9 mouse cellular contexts compared by ENCODE assay signal in the genomic region with DNA sequence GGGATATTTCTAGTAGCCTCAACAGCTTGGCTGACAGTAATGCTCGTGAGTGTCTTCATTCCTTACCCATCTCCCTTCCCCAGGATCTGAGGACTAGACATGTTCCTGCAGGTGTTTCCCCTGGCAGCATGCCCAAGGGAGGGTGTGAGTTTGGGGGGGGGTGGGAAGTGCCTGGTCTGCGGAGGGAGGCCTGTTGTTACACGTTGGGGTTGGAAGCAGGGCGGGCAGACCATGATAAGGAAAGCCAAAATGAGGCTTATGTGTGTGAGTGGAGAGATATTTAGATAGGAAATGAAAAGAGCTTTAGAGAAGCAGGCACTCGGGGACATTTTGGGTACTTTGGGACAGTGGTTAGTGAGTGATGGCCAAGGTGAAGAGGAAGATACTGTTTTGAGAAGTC. TPM values are rescaled to one million over a fixed set of nuclear protein-coding genes. Genes with fewer than 3 reads are reported as not detected.
DNase-seq lines count a peak whose midpoint lies in the region; ATAC-seq and TF ChIP-seq lines count a peak whose summit lies in the region.
"Had no signal": no experiment of that assay in that cellular context is flagged by ENCODE, and none has a peak within 500 bp of the region (broad histone marks: within the 10 kb centered on the region; RNA-seq: fewer than 3 reads in every experiment).

No protein-coding gene starts in this region.

- 71% methylated on average over 5 of the region's 5 CpGs for WGBS in hindbrain, embryonic 11.5 days
- WGBS in hindbrain, postnatal 0 days = 55% methylated on average over 5 of the region's 5 CpGs
- 60% methylated on average over 5 of the region's 5 CpGs for WGBS in hindbrain, embryonic 15.5 days
- WGBS in midbrain, embryonic 13.5 days = 80% methylated on average over 5 of the region's 5 CpGs

- no peak for TF ChIP-seq CTCF in hindbrain, postnatal 0 days (IDR thresholded peaks at IDR 0.05; ENCODE audit: low read depth)
- TF ChIP-seq CTCF in bone marrow macrophage, adult 2 months (IDR thresholded peaks at IDR 0.05; ENCODE audit: low read depth, low read length) = no peak

- peaks cover 16% of the 10 kb centered on the region for H3K36me3 ChIP-seq in hindbrain, embryonic 11.5 days (ENCODE audit: control insufficient read depth, insufficient read depth, low read length)
- peaks cover 39% of the 10 kb centered on the region for H3K36me3 ChIP-seq in hindbrain, postnatal 0 days (ENCODE audit: insufficient read depth, low read length)
- peaks cover 41% of the 10 kb centered on the region for H3K36me3 ChIP-seq in hindbrain, embryonic 15.5 days
- peaks cover 50% of the 10 kb centered on the region for H3K36me3 ChIP-seq in midbrain, embryonic 13.5 days

- no peak for DNase-seq in hindbrain, embryonic 11.5 days (ENCODE audit: low spot score)
- DNase-seq in hindbrain, postnatal 0 days (ENCODE audit: low spot score) = no peak
- DNase-seq in left cerebral cortex, adult 8-10 months (ENCODE audit: low spot score in 2 of 2) = no peak
- DNase-seq in thymus, postnatal 10 days (ENCODE audit: low spot score in 2 of 2) = no peak
- no peak for DNase-seq in natural killer cell, adult 2 months (ENCODE audit: low spot score in 2 of 2)
- DNase-seq: right cerebral cortex, postnatal 25 days had no signal

- ATAC-seq in hindbrain, embryonic 11.5 days (ENCODE audit: low FRiP score) = no peak
- no peak for ATAC-seq in hindbrain, postnatal 0 days
- no peak for ATAC-seq in hindbrain, embryonic 15.5 days (ENCODE audit: low FRiP score, low read depth)
- ATAC-seq in midbrain, embryonic 13.5 days = no peak

- H3K4me1 ChIP-seq in hindbrain, embryonic 11.5 days (replicated peaks; ENCODE audit: control insufficient read depth, insufficient read depth, low read length) = peaks cover 13% of the 10 kb centered on the region
- H3K4me1 ChIP-seq in hindbrain, postnatal 0 days (ENCODE audit: insufficient read depth, low read length) = 0 out of 2 replicates have a peak, but pooled peaks cover 11% of the 10 kb centered on the region
- H3K4me1 ChIP-seq in bone marrow macrophage, adult 2 months (ENCODE audit: control insufficient read depth, insufficient read depth, low read length) = peaks cover 25% of the 10 kb centered on the region
- peaks cover 37% of the 10 kb centered on the region for H3K4me1 ChIP-seq in hindbrain, embryonic 15.5 days (replicated peaks)
- peaks cover 38% of the 10 kb centered on the region for H3K4me1 ChIP-seq in midbrain, embryonic 13.5 days (replicated peaks)

- H3K4me3 ChIP-seq in hindbrain, embryonic 11.5 days (ENCODE audit: low read depth, low read length) = no peak overlapping the region
- no peak overlapping the region for H3K4me3 ChIP-seq in hindbrain, postnatal 0 days (ENCODE audit: low read length)
- H3K4me3 ChIP-seq in bone marrow macrophage, adult 2 months (ENCODE audit: insufficient read depth, low read length) = peak overlapping the region; percentile 12; the same call in 1 of the 2 replicates
- peak overlapping the region; percentile 13 for H3K4me3 ChIP-seq in hindbrain, embryonic 15.5 days
- peak overlapping the region; percentile 16 for H3K4me3 ChIP-seq in midbrain, embryonic 13.5 days (replicated peaks)

- no peaks in the 10 kb centered on the region for H3K27me3 ChIP-seq in hindbrain, embryonic 11.5 days (ENCODE audit: control insufficient read depth, insufficient read depth, low read length)
- no peaks in the 10 kb centered on the region for H3K27me3 ChIP-seq in hindbrain, postnatal 0 days (ENCODE audit: insufficient read depth, low read length)
- H3K27me3 ChIP-seq in hindbrain, embryonic 15.5 days = no peaks in the 10 kb centered on the region
- no peaks in the 10 kb centered on the region for H3K27me3 ChIP-seq in midbrain, embryonic 13.5 days

- H3K9me3 ChIP-seq in hindbrain, embryonic 11.5 days (ENCODE audit: control insufficient read depth, low read length) = no peaks in the 10 kb centered on the region
- no peaks in the 10 kb centered on the region for H3K9me3 ChIP-seq in hindbrain, postnatal 0 days (ENCODE audit: low read length)
- H3K9me3 ChIP-seq in hindbrain, embryonic 15.5 days = no peaks in the 10 kb centered on the region
- no peaks in the 10 kb centered on the region for H3K9me3 ChIP-seq in midbrain, embryonic 13.5 days

- TF ChIP-seq POLR2A in bone marrow macrophage, adult 2 months (IDR thresholded peaks at IDR 0.05; ENCODE audit: borderline replicate concordance, low read depth, low read length) = no peak

- peak overlapping the region; percentile 17; the same call in 1 of the 2 replicates for H3K4me2 ChIP-seq in hindbrain, embryonic 11.5 days (replicated peaks; ENCODE audit: low read depth, low read length)
- no peak overlapping the region for H3K4me2 ChIP-seq in hindbrain, postnatal 0 days (ENCODE audit: low read depth, low read length)
- H3K4me2 ChIP-seq in hindbrain, embryonic 15.5 days = peak overlapping the region; percentile 66; the same call in 1 of the 2 replicates
- H3K4me2 ChIP-seq in midbrain, embryonic 13.5 days (replicated peaks) = peak overlapping the region; percentile 72; the same call in 1 of the 2 replicates

- no peak overlapping the region for H3K9ac ChIP-seq in hindbrain, embryonic 11.5 days (ENCODE audit: low read depth, low read length)
- no peak overlapping the region for H3K9ac ChIP-seq in hindbrain, postnatal 0 days (replicated peaks; ENCODE audit: low read length)
- H3K9ac ChIP-seq in hindbrain, embryonic 15.5 days = 0 out of 2 replicates have a peak overlapping the region, but pooled peaks have one; percentile 94
- H3K9ac ChIP-seq in midbrain, embryonic 13.5 days (replicated peaks) = peak overlapping the region; percentile 99; the same call in 1 of the 2 replicates

- 0 out of 2 replicates have a peak overlapping the region, but pooled peaks have one; percentile 10 for H3K27ac ChIP-seq in hindbrain, embryonic 11.5 days (ENCODE audit: low read depth, low read length)
- H3K27ac ChIP-seq in hindbrain, postnatal 0 days = no peak overlapping the region
- H3K27ac ChIP-seq in bone marrow macrophage, adult 2 months (ENCODE audit: insufficient read depth, low read depth, low read length) = peak overlapping the region; percentile 4; the same call in 1 of the 2 replicates
- H3K27ac ChIP-seq in hindbrain, embryonic 15.5 days (replicated peaks) = no peak overlapping the region
- no peak overlapping the region; the same call in 1 of the 2 replicates for H3K27ac ChIP-seq in midbrain, embryonic 13.5 days

RNA-seq across cellular contexts. Expression of gene Mta2, which starts 2.4 kb away (rescaled TPM):
- polyA plus RNA-seq in hindbrain, embryonic 11.5 days (2014; fragmentation: Nextera tagmentation; extraction: Ambion mirVana) = 45.6 and 52.3 TPM in 2 replicates
- 65.1 and 71.4 TPM in 2 replicates for total RNA-seq in hindbrain, postnatal 0 days (2014; rRNA removed)
- polyA plus RNA-seq in hindbrain, postnatal 0 days (2015; fragmentation: Nextera tagmentation; extraction: Ambion mirVana) = 75.2 and 78.8 TPM in 2 replicates
- 78.6 and 81.2 TPM in 2 replicates for polyA plus RNA-seq in bone marrow macrophage, adult 2 months (2012; ENCODE audit: insufficient read depth, insufficient read length, missing spikeins)
- 103 and 109 TPM in 2 replicates for polyA plus RNA-seq in hindbrain, embryonic 15.5 days (2015; fragmentation: Nextera tagmentation; extraction: Ambion mirVana)
- 149 and 153 TPM in 2 replicates for polyA plus RNA-seq in midbrain, embryonic 13.5 days (2015; fragmentation: Nextera tagmentation; extraction: Ambion mirVana)
- total RNA-seq in left cerebral cortex, adult 8-10 months (2022) = 10 to 100 TPM; 46.8 to 53.8 (median 50.4) TPM

RNA-seq across cellular contexts. Expression of gene Tut1, which starts 9.6 kb away (rescaled TPM):
- polyA plus RNA-seq in hindbrain, embryonic 11.5 days (2014; fragmentation: Nextera tagmentation; extraction: Ambion mirVana) = 23.7 and 27.8 TPM in 2 replicates
- 20.8 and 23.4 TPM in 2 replicates for total RNA-seq in hindbrain, postnatal 0 days (2014; rRNA removed)
- 16.0 and 16.2 TPM in 2 replicates for polyA plus RNA-seq in hindbrain, postnatal 0 days (2015; fragmentation: Nextera tagmentation; extraction: Ambion mirVana)
- 12.5 and 14.6 TPM in 2 replicates for polyA plus RNA-seq in bone marrow macrophage, adult 2 months (2012; ENCODE audit: insufficient read depth, insufficient read length, missing spikeins)
- polyA plus RNA-seq in hindbrain, embryonic 15.5 days (2015; fragmentation: Nextera tagmentation; extraction: Ambion mirVana) = 24.9 and 25.4 TPM in 2 replicates
- 32.4 and 32.6 TPM in 2 replicates for polyA plus RNA-seq in midbrain, embryonic 13.5 days (2015; fragmentation: Nextera tagmentation; extraction: Ambion mirVana)
- 10 to 100 TPM; 20.5 to 26.0 (median 22.1) TPM for total RNA-seq in left cerebral cortex, adult 8-10 months (2022)

RNA-seq across cellular contexts. Expression of gene Eml3, which starts 14.7 kb away (rescaled TPM):
- polyA plus RNA-seq in hindbrain, embryonic 11.5 days (2014; fragmentation: Nextera tagmentation; extraction: Ambion mirVana) = 6.5 and 7.8 TPM in 2 replicates
- 8.3 and 8.6 TPM in 2 replicates for total RNA-seq in hindbrain, postnatal 0 days (2014; rRNA removed)
- polyA plus RNA-seq in hindbrain, postnatal 0 days (2015; fragmentation: Nextera tagmentation; extraction: Ambion mirVana) = 11.0 and 11.8 TPM in 2 replicates
- 33.1 and 33.7 TPM in 2 replicates for polyA plus RNA-seq in bone marrow macrophage, adult 2 months (2012; ENCODE audit: insufficient read depth, insufficient read length, missing spikeins)
- 9.9 and 12.8 TPM in 2 replicates for polyA plus RNA-seq in hindbrain, embryonic 15.5 days (2015; fragmentation: Nextera tagmentation; extraction: Ambion mirVana)
- 8.7 and 9.2 TPM in 2 replicates for polyA plus RNA-seq in midbrain, embryonic 13.5 days (2015; fragmentation: Nextera tagmentation; extraction: Ambion mirVana)
- total RNA-seq in left cerebral cortex, adult 8-10 months (2022) = 10 to 100 TPM; 12.6 to 15.3 (median 13.8) TPM

RNA-seq across cellular contexts. Expression of gene Rom1, which starts 14.9 kb away (rescaled TPM):
- 1.0 and 1.1 TPM in 2 replicates for polyA plus RNA-seq in hindbrain, embryonic 11.5 days (2014; fragmentation: Nextera tagmentation; extraction: Ambion mirVana)
- total RNA-seq in hindbrain, postnatal 0 days (2014; rRNA removed) = 5.7 and 6.0 TPM in 2 replicates
- polyA plus RNA-seq in hindbrain, postnatal 0 days (2015; fragmentation: Nextera tagmentation; extraction: Ambion mirVana) = 3.5 and 4.0 TPM in 2 replicates
- 2.5 and 3.6 TPM in 2 replicates for polyA plus RNA-seq in bone marrow macrophage, adult 2 months (2012; ENCODE audit: insufficient read depth, insufficient read length, missing spikeins)
- polyA plus RNA-seq in hindbrain, embryonic 15.5 days (2015; fragmentation: Nextera tagmentation; extraction: Ambion mirVana) = 2.7 and 3.1 TPM in 2 replicates
- 1.9 and 2.4 TPM in 2 replicates for polyA plus RNA-seq in midbrain, embryonic 13.5 days (2015; fragmentation: Nextera tagmentation; extraction: Ambion mirVana)
- 10 to 100 TPM in 1 of 4 experiments, 1 to 10 TPM in 3; 7.9 to 10.1 (median 8.9) TPM for total RNA-seq in left cerebral cortex, adult 8-10 months (2022)

RNA-seq across cellular contexts. Expression of gene Eef1g, which starts 22.8 kb away (rescaled TPM):
- 462 and 475 TPM in 2 replicates for polyA plus RNA-seq in hindbrain, embryonic 11.5 days (2014; fragmentation: Nextera tagmentation; extraction: Ambion mirVana)
- 442 and 469 TPM in 2 replicates for total RNA-seq in hindbrain, postnatal 0 days (2014; rRNA removed)
- 256 and 260 TPM in 2 replicates for polyA plus RNA-seq in hindbrain, postnatal 0 days (2015; fragmentation: Nextera tagmentation; extraction: Ambion mirVana)
- polyA plus RNA-seq in bone marrow macrophage, adult 2 months (2012; ENCODE audit: insufficient read depth, insufficient read length, missing spikeins) = 220 and 226 TPM in 2 replicates
- 289 TPM in 2 replicates for polyA plus RNA-seq in hindbrain, embryonic 15.5 days (2015; fragmentation: Nextera tagmentation; extraction: Ambion mirVana)
- polyA plus RNA-seq in midbrain, embryonic 13.5 days (2015; fragmentation: Nextera tagmentation; extraction: Ambion mirVana) = 334 and 335 TPM in 2 replicates
- total RNA-seq in left cerebral cortex, adult 8-10 months (2022) = 100 to 1,000 TPM; 224 to 271 (median 243) TPM

Comparison
In these comparisons a context has a peak if more than half of its experiments do, and no peak if none do; other contexts are left out.
1. H3K27ac ChIP-seq: peak in hindbrain, embryonic 11.5 days (single experiment) and bone marrow macrophage, adult 2 months (single experiment); none in hindbrain, postnatal 0 days (single experiment), hindbrain, embryonic 15.5 days (single experiment) and midbrain, embryonic 13.5 days (single experiment).
2. H3K4me3 ChIP-seq: peak in bone marrow macrophage, adult 2 months (single experiment), hindbrain, embryonic 15.5 days (single experiment) and midbrain, embryonic 13.5 days (single experiment); none in hindbrain, embryonic 11.5 days (single experiment) and hindbrain, postnatal 0 days (single experiment).
3. H3K9ac ChIP-seq: peak in hindbrain, embryonic 15.5 days (single experiment) and midbrain, embryonic 13.5 days (single experiment); none in hindbrain, embryonic 11.5 days (single experiment) and hindbrain, postnatal 0 days (single experiment).